Mouse (Mus musculus) neural tube, embryonic 15.5 days (tissue): ENCODE measurements around the gene Itih3. TPM values are rescaled to one million over a fixed set of nuclear protein-coding genes. Genes with fewer than 3 reads are reported as not detected.

ENCODE experiments used
- ATAC-seq: fragments of 200-750 bp; cut with Nextera tagmentation; 2 replicates; pipeline ENCODE4 v1.8.0; 2017; ENCODE audit warnings: mild to moderate bottlenecking, moderate TSS enrichment, moderate library complexity; ENCODE audit not compliant: low FRiP score
- H3K27ac ChIP-seq: fragments of 300-500 bp; sonication (generic); replicated peaks from 2 replicates; pipeline ENCODE4 v1.5.1; 2015; ENCODE audit warnings: mild to moderate bottlenecking, inconsistent platforms
- H3K27me3 ChIP-seq: fragments of 300-500 bp; sonication (generic); replicated peaks from 2 replicates; pipeline ENCODE4 v1.6.1; 2015; ENCODE audit warnings: inconsistent platforms
- H3K36me3 ChIP-seq: fragments of 300-500 bp; sonication (generic); 2 replicates; pipeline ENCODE4 v1.6.1; 2015; ENCODE audit warnings: inconsistent platforms
- H3K4me1 ChIP-seq: fragments of 300-500 bp; sonication (generic); 2 replicates; pipeline ENCODE4 v1.6.1; 2015; ENCODE audit warnings: inconsistent platforms
- H3K4me2 ChIP-seq: fragments of 300-500 bp; sonication (generic); 2 replicates; pipeline ENCODE4 v1.6.1; 2015; ENCODE audit warnings: inconsistent platforms, mild to moderate bottlenecking, moderate library complexity
- H3K4me3 ChIP-seq: fragments of 300-500 bp; sonication (generic); replicated peaks from 2 replicates; pipeline ENCODE4 v1.5.1; 2015; ENCODE audit warnings: mild to moderate bottlenecking, inconsistent platforms
- H3K9ac ChIP-seq: fragments of 300-500 bp; sonication (generic); replicated peaks from 2 replicates; pipeline ENCODE4 v1.6.1; 2015; ENCODE audit warnings: mild to moderate bottlenecking, inconsistent platforms
- H3K9me3 ChIP-seq: fragments of 300-500 bp; sonication (generic); replicated peaks from 2 replicates; pipeline ENCODE4 v1.6.1; 2016; ENCODE audit warnings: inconsistent platforms
- WGBS: fragments of 180-500 bp; shearing (Covaris S2); methylation state at CpG from one replicate; pipeline ENCODE4 v1.1.7; 2015; ENCODE audit warnings: mixed read lengths; 5-methylcytosine and 5-hydroxymethylcytosine counted together
- polyA plus RNA-seq: library from polyadenylated mRNA; unstranded; fragments of >200 nt; fragmentation: Nextera tagmentation; extraction: Ambion mirVana; gene quantifications from 2 replicates; pipeline ENCODE4 v1.2.1, GENCODE M21; 2015

Itih3 gene
- polyA plus RNA-seq, 1 experiment from 2014 or later: 1.6 TPM

GRCm38 (mm10) chr14:30875130-30875865, 48.3 kb downstream of the Itih3 start:
- Histone ChIP-seq H3K4me3 (no peak overlapping the region), H3K4me1 (no peaks in the 10 kb centered on the region), H3K4me2 (no peak overlapping the region), H3K27ac (no peak overlapping the region), H3K9me3 (no peaks in the 10 kb centered on the region), H3K27me3 (no peaks in the 10 kb centered on the region), H3K9ac (no peak overlapping the region), H3K36me3 (peaks cover 42% of the 10 kb centered on the region)
- 91% methylated on average over 12 of the region's 12 CpGs for WGBS
- ATAC-seq: no peak

DNA sequence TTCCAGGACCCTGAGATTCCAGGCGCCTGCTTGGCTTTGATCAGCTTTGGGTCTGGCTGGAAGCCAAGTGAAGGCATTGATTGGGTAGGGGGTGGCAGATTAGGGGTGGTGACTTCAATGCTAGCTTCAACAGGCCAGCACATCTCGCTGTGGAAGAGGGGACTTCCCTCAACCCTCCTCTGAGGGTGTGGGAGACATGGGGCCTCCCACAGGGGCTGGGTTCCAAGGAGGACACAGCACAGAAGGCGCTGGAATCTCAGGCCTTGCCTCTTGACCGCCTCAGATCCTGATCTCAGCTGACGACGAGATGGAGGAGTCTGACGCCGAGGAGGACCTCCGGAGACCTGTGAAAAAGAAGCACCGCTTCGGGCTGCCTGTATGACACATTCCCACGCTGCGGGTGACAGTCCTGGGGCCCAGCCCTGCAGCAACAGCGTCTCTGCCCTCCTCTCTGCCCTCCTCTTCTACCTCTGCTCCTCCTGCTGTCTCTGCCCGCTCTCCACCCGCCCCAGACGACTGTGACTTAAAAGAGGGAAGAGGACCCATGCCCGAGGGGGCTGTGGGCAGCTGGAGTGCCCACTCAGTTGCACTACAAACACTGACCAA, 49.4 kb downstream of the Itih3 start:
- WGBS: 83% methylated on average over 18 of the region's 18 CpGs
- 0 out of 2 replicates have a peak, but pooled peaks cover 5% of the 10 kb centered on the region for H3K4me1 ChIP-seq
- ATAC-seq: no peak
- no peaks in the 10 kb centered on the region for H3K9me3 ChIP-seq
- no peak overlapping the region for H3K4me2 ChIP-seq
- H3K36me3 ChIP-seq: peaks cover 45% of the 10 kb centered on the region
- H3K27ac ChIP-seq: no peak overlapping the region
- H3K4me3 ChIP-seq: no peak overlapping the region
- no peaks in the 10 kb centered on the region for H3K27me3 ChIP-seq
- H3K9ac ChIP-seq: no peak overlapping the region

DNA sequence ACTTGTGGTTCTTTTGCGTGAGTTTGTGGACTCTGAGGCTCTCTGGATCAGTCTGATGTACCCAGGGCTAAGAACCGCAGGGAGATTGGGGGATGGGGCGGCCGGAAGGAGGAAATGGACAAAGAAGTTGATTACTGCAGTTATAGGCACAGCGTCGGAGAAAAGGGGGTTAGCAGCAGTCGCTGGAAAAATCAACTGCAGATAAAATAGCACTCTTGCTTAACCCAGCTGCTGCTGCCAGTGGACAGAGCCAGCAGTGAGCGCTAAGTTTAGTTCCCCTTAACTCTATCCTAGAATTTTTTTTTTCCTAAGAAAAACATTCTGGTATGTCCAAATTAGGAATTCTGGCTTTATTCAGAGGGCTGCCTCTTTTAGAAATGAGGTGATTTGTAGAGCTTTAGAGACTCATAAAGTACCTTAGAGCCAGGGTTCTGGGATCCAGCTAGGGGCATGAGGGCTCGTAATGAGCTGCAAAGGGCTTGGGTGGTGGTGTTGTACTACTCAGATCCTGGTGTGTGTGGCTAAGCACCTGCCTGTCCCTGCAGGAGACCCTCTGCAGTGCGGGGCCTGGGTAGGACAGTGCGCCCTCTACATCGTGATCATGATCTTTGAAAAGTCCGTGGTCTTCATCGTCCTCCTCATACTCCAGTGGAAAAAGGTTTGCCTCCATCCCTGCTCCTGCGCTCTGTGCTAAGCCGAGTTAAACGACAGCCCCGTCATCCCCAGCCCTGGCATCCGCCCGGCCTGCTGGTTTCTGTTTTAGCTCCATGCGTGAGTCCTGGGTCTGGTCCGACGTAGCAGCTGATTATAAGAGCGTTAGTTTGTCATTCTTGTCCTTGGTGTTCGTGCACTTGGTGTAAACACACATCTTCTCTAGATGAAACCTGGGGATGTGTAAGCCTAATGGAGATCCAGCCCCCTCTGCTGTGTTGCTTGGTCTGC, 53.1 kb downstream of the Itih3 start:
- Histone ChIP-seq H3K27ac (no peak overlapping the region), H3K4me3 (no peak overlapping the region), H3K4me1 (0 out of 2 replicates have a peak, but pooled peaks cover 5% of the 10 kb centered on the region), H3K36me3 (peaks cover 49% of the 10 kb centered on the region), H3K27me3 (no peaks in the 10 kb centered on the region), H3K9me3 (no peaks in the 10 kb centered on the region), H3K4me2 (no peak overlapping the region), H3K9ac (no peak overlapping the region)
- ATAC-seq: no peak
- 70% methylated on average over 25 of the region's 25 CpGs for WGBS

- H3K27me3 ChIP-seq: no peaks in the 10 kb centered on the region
- no peak for ATAC-seq
- H3K4me1 ChIP-seq: 0 out of 2 replicates have a peak, but pooled peaks cover 5% of the 10 kb centered on the region
- WGBS: 73% methylated on average over 8 of the region's 8 CpGs
- no peak overlapping the region for H3K9ac ChIP-seq
- peaks cover 43% of the 10 kb centered on the region for H3K36me3 ChIP-seq
- no peak overlapping the region for H3K4me3 ChIP-seq
- no peak overlapping the region for H3K4me2 ChIP-seq
- no peaks in the 10 kb centered on the region for H3K9me3 ChIP-seq
- H3K27ac ChIP-seq: no peak overlapping the region
These were observed 54.2 kb downstream of the Itih3 start for GRCm38 (mm10) chr14:30869391-30869801.

DNA sequence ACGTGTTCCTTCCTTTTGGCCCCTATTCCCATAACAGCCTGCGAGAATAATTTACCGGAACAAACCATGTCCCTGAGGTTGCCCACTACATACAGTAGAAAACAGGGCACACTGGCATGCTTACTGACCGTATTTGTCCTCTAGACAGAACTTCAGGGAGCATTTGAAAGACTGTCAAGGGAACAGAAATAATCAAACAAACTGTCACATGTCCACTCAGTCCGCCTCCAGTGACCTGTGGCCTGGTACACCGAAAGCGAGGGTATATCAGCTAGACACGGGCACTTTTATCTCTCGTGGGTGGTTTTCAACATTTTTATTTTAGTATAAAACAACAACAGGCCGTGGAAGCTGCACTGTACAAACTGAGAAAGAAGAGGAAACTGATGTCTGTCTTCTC, 54.7 kb downstream of the Itih3 start:
- ATAC-seq: no peak
- H3K36me3 ChIP-seq: peaks cover 41% of the 10 kb centered on the region
- H3K27ac ChIP-seq: no peak overlapping the region
- H3K4me2 ChIP-seq: no peak overlapping the region
- WGBS: 87% methylated on average over 10 of the region's 10 CpGs
- no peak overlapping the region for H3K4me3 ChIP-seq
- H3K27me3 ChIP-seq: no peaks in the 10 kb centered on the region
- no peak overlapping the region for H3K9ac ChIP-seq
- 0 out of 2 replicates have a peak, but pooled peaks cover 5% of the 10 kb centered on the region for H3K4me1 ChIP-seq
- H3K9me3 ChIP-seq: no peaks in the 10 kb centered on the region

GRCm38 (mm10) chr14:30867042-30867441, 56.5 kb downstream of the Itih3 start:
- Histone ChIP-seq H3K27ac (no peak overlapping the region), H3K27me3 (no peaks in the 10 kb centered on the region), H3K4me1 (0 out of 2 replicates have a peak, but pooled peaks cover 5% of the 10 kb centered on the region), H3K9ac (no peak overlapping the region), H3K9me3 (no peaks in the 10 kb centered on the region), H3K36me3 (peaks cover 34% of the 10 kb centered on the region), H3K4me3 (no peak overlapping the region), H3K4me2 (no peak overlapping the region)
- ATAC-seq: no peak
- 33% methylated on average over 5 of the region's 5 CpGs for WGBS

DNA sequence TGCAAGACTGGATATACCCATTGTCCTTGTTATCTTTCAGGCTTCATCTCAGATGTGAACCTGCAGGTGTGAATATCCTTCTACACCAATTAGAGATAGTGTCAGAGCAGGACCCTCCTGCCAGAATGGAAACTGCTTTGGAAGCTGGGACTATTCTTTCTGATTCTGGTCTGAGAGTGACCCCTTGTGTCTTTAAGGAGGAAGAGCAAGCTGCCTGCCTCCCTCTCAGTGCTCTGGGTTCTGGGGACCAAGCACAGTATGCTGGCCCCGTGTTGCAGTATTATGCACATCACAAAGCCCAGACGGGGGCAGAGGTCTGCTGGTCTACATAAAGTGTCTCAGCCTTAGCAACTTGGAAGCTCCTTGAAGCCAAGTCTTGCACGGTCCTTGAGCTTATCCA, 58.2 kb downstream of the Itih3 start:
- no peak for ATAC-seq
- Histone ChIP-seq H3K4me3 (no peak overlapping the region), H3K4me1 (0 out of 2 replicates have a peak, but pooled peaks cover 5% of the 10 kb centered on the region), H3K36me3 (peaks cover 26% of the 10 kb centered on the region), H3K4me2 (no peak overlapping the region), H3K9me3 (no peaks in the 10 kb centered on the region), H3K27ac (no peak overlapping the region), H3K27me3 (no peaks in the 10 kb centered on the region), H3K9ac (no peak overlapping the region)
- WGBS: 69% methylated on average over 3 of the region's 3 CpGs

DNA sequence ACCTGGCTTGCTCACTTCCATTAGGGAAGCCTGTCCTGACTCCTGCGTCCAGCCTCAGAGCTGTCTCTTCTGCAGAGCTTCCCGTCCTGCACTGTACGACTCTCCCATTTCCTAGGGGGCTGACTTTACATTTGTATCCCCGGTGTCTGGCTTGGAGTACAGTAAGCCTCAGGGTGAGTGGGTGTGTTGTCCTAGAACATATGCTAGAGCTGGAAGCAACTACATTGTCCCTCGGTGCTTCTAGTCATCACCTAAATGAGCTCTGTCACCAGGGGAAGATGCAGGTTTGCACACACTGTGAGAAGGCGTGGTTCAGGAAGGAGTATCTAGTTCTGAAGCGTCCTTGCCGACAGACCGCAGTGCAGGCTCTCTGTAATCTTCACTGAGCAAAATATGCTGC, 61.2 kb downstream of the Itih3 start:
- Histone ChIP-seq H3K9me3 (no peaks in the 10 kb centered on the region), H3K27ac (no peak overlapping the region), H3K4me3 (no peak overlapping the region), H3K9ac (no peak overlapping the region), H3K4me1 (no peaks in the 10 kb centered on the region), H3K36me3 (peaks cover 15% of the 10 kb centered on the region), H3K27me3 (no peaks in the 10 kb centered on the region), H3K4me2 (no peak overlapping the region)
- WGBS: 91% methylated on average over 9 of the region's 9 CpGs
- no peak for ATAC-seq

- 80% methylated on average over 16 of the region's 16 CpGs for WGBS
- Histone ChIP-seq H3K4me3 (no peak overlapping the region), H3K27ac (no peak overlapping the region), H3K9me3 (no peaks in the 10 kb centered on the region), H3K4me2 (no peak overlapping the region), H3K36me3 (peaks cover 15% of the 10 kb centered on the region), H3K9ac (no peak overlapping the region), H3K4me1 (no peaks in the 10 kb centered on the region), H3K27me3 (no peaks in the 10 kb centered on the region)
- no peak for ATAC-seq
These were observed 62.0 kb downstream of the Itih3 start for GRCm38 (mm10) chr14:30861421-30862125.
